Mouse (Mus musculus) frontal cortex, adult 2 months (tissue): Measurements from ENCODE around the gene Wwc1. TPM values are rescaled to one million over a fixed set of nuclear protein-coding genes. Genes with fewer than 3 reads are reported as not detected.

Experiments used
- polyA plus RNA-seq: library from polyadenylated mRNA; depleted of rRNA; stranded (reverse); fragments of >200 nt; gene quantifications from 2 replicates; pipeline ENCODE4 v1.2.3, GENCODE M21; 2012; rRNA removed

The Wwc1 gene
- polyA plus RNA-seq, 1 experiment, result 79.1 TPM

Other genes starting within 250 kb of the Wwc1 start
- 22.2 and 22.8 TPM in 2 replicates for gene Pank3, start 211.0 kb downstream of the Wwc1 start, polyA plus RNA-seq
- 64.2 and 74.0 TPM in 2 replicates for gene Fbll1, start 181.6 kb downstream of the Wwc1 start, polyA plus RNA-seq
- gene Rars, start 146.0 kb downstream of the Wwc1 start, polyA plus RNA-seq, result 45.9 and 46.0 TPM in 2 replicates